In genomic region chr2:50916323-50917221, GRCm38 (mm10) we compare ENCODE assay signal across 8 mouse cellular contexts.
DNase-seq lines count a peak whose midpoint lies in the region; ATAC-seq and TF ChIP-seq lines count a peak whose summit lies in the region.
"Had no signal": no experiment of that assay in that cellular context is flagged by ENCODE, and none has a peak within 500 bp of the region (broad histone marks: within the 10 kb centered on the region; RNA-seq: fewer than 3 reads in every experiment).

No protein-coding gene starts in this region.

- no peak overlapping the region for H3K9ac ChIP-seq in lung, postnatal 0 days (replicated peaks; ENCODE audit: low read depth)
- H3K9ac ChIP-seq in embryonic facial prominence, embryonic 14.5 days (ENCODE audit: low read depth, low read length): no peak overlapping the region
- H3K9ac ChIP-seq in hindbrain, embryonic 14.5 days: 0 out of 2 replicates have a peak overlapping the region, but pooled peaks have one; percentile 7
- H3K9ac ChIP-seq in heart, embryonic 11.5 days (ENCODE audit: low read depth, low read length): no peak overlapping the region

- no peak for TF ChIP-seq CTCF in lung, postnatal 0 days (IDR thresholded peaks at IDR 0.05)
- no peak for TF ChIP-seq CTCF in lung, adult 2 months (IDR thresholded peaks at IDR 0.05; ENCODE audit: insufficient read depth, low read length)

- H3K4me1 ChIP-seq in lung, postnatal 0 days (ENCODE audit: insufficient read depth, low read depth, low read length): no peaks in the 10 kb centered on the region
- no peaks in the 10 kb centered on the region for H3K4me1 ChIP-seq in lung, adult 2 months (ENCODE audit: control insufficient read depth, insufficient read depth, low read length)
- peaks cover 3% of the 10 kb centered on the region; the same call in 1 of the 2 replicates for H3K4me1 ChIP-seq in embryonic facial prominence, embryonic 14.5 days (ENCODE audit: control insufficient read depth, insufficient read depth, low read length)
- peaks cover 19% of the 10 kb centered on the region for H3K4me1 ChIP-seq in hindbrain, embryonic 14.5 days (replicated peaks; ENCODE audit: control insufficient read depth, insufficient read depth, low read length)
- no peaks in the 10 kb centered on the region for H3K4me1 ChIP-seq in heart, embryonic 11.5 days (ENCODE audit: control insufficient read depth, insufficient read depth, low read length)

- ATAC-seq in lung, postnatal 0 days: no peak
- peak; percentile 55; the same call in 1 of the 2 replicates for ATAC-seq in embryonic facial prominence, embryonic 14.5 days (ENCODE audit: low read depth)
- ATAC-seq in hindbrain, embryonic 14.5 days (ENCODE audit: low FRiP score): peak; percentile 87; the same call in 1 of the 2 replicates
- no peak for ATAC-seq in heart, embryonic 11.5 days (replicated peaks; ENCODE audit: insufficient number of reproducible peaks, low FRiP score, low TSS enrichment)

- no peaks in the 10 kb centered on the region for H3K36me3 ChIP-seq in lung, postnatal 0 days (ENCODE audit: insufficient read depth, low read length)
- no peaks in the 10 kb centered on the region for H3K36me3 ChIP-seq in embryonic facial prominence, embryonic 14.5 days (ENCODE audit: control insufficient read depth, insufficient read depth, low read length)
- no peaks in the 10 kb centered on the region for H3K36me3 ChIP-seq in hindbrain, embryonic 14.5 days (replicated peaks; ENCODE audit: control insufficient read depth, insufficient read depth)
- H3K36me3 ChIP-seq in heart, embryonic 11.5 days (ENCODE audit: control insufficient read depth, insufficient read depth, low read length): no peaks in the 10 kb centered on the region

- 64% methylated on average over 18 of the region's 18 CpGs for WGBS in lung, postnatal 0 days
- WGBS in lung, adult 2 months: 69% methylated on average over 18 of the region's 18 CpGs
- WGBS in embryonic facial prominence, embryonic 14.5 days: 46% methylated on average over 18 of the region's 18 CpGs
- WGBS in hindbrain, embryonic 14.5 days: 33% methylated on average over 18 of the region's 18 CpGs
- 70% methylated on average over 18 of the region's 18 CpGs for WGBS in heart, embryonic 11.5 days (ENCODE audit: insufficient replicate concordance)

- H3K9me3 ChIP-seq in lung, postnatal 0 days (ENCODE audit: low read length): no peaks in the 10 kb centered on the region
- H3K9me3 ChIP-seq in embryonic facial prominence, embryonic 14.5 days (ENCODE audit: control insufficient read depth, low read length): no peaks in the 10 kb centered on the region
- no peaks in the 10 kb centered on the region for H3K9me3 ChIP-seq in hindbrain, embryonic 14.5 days (ENCODE audit: control insufficient read depth, low read length)
- no peaks in the 10 kb centered on the region for H3K9me3 ChIP-seq in heart, embryonic 11.5 days (replicated peaks; ENCODE audit: control insufficient read depth, low read length)

- H3K4me3 ChIP-seq in lung, postnatal 0 days (ENCODE audit: low read depth, low read length): no peak overlapping the region
- no peak overlapping the region for H3K4me3 ChIP-seq in lung, adult 2 months (replicated peaks; ENCODE audit: extremely low read depth, low read depth, low read length)
- no peak overlapping the region for H3K4me3 ChIP-seq in embryonic facial prominence, embryonic 14.5 days (ENCODE audit: low read depth, low read length)
- no peak overlapping the region for H3K4me3 ChIP-seq in hindbrain, embryonic 14.5 days (replicated peaks; ENCODE audit: low read length)
- no peak overlapping the region for H3K4me3 ChIP-seq in heart, embryonic 11.5 days (ENCODE audit: low read depth, low read length)
- H3K4me3 ChIP-seq: layer of hippocampus, adult 2 months had no signal

- no peak for TF ChIP-seq POLR2A in lung, adult 2 months (IDR thresholded peaks at IDR 0.05; ENCODE audit: borderline replicate concordance, extremely low read depth, low read depth, low read length)

- DNase-seq in lung, postnatal 0 days (ENCODE audit: low spot score): peak; percentile 33
- DNase-seq in lung, adult 2 months: no peak
- DNase-seq in embryonic facial prominence, embryonic 14.5 days (ENCODE audit: low spot score): peak; percentile 59
- DNase-seq in hindbrain, embryonic 14.5 days (ENCODE audit: low spot score): peak; percentile 62
- peak; percentile 89 for DNase-seq in retina, postnatal 1 day
- no peak for DNase-seq in lung, adult 18-20 months

- H3K4me2 ChIP-seq in lung, postnatal 0 days (replicated peaks; ENCODE audit: low read depth, low read length): no peak overlapping the region
- H3K4me2 ChIP-seq in embryonic facial prominence, embryonic 14.5 days (ENCODE audit: low read depth, low read length): no peak overlapping the region
- H3K4me2 ChIP-seq in hindbrain, embryonic 14.5 days (replicated peaks): no peak overlapping the region
- H3K4me2 ChIP-seq in heart, embryonic 11.5 days: no peak overlapping the region

- H3K27ac ChIP-seq in lung, postnatal 0 days (ENCODE audit: low read length): no peak overlapping the region
- no peak overlapping the region for H3K27ac ChIP-seq in embryonic facial prominence, embryonic 14.5 days (replicated peaks; ENCODE audit: low read depth, low read length)
- peak overlapping the region; percentile 28 for H3K27ac ChIP-seq in hindbrain, embryonic 14.5 days
- no peak overlapping the region for H3K27ac ChIP-seq in heart, embryonic 11.5 days (ENCODE audit: low read depth, low read length)
- H3K27ac ChIP-seq: layer of hippocampus, adult 2 months had no signal

- no peak for TF ChIP-seq EP300 in lung, postnatal 0 days (IDR thresholded peaks at IDR 0.05)

- no peaks in the 10 kb centered on the region for H3K27me3 ChIP-seq in lung, postnatal 0 days (replicated peaks; ENCODE audit: insufficient read depth, low read length)
- no peaks in the 10 kb centered on the region for H3K27me3 ChIP-seq in embryonic facial prominence, embryonic 14.5 days (replicated peaks; ENCODE audit: control insufficient read depth, insufficient read depth, low read length)
- no peaks in the 10 kb centered on the region for H3K27me3 ChIP-seq in hindbrain, embryonic 14.5 days (ENCODE audit: control insufficient read depth, insufficient read depth, low read length)
- H3K27me3 ChIP-seq in heart, embryonic 11.5 days (ENCODE audit: control insufficient read depth, insufficient read depth, low read length): no peaks in the 10 kb centered on the region

Comparison
In these comparisons a context has a peak if more than half of its experiments do, and no peak if none do; other contexts are left out.
1. DNase-seq: peak in lung, postnatal 0 days (single experiment), embryonic facial prominence, embryonic 14.5 days (single experiment), hindbrain, embryonic 14.5 days (single experiment) and retina, postnatal 1 day (single experiment); none in lung, adult 2 months (single experiment) and lung, adult 18-20 months (0 of 2).
2. ATAC-seq: peak in embryonic facial prominence, embryonic 14.5 days (single experiment) and hindbrain, embryonic 14.5 days (single experiment); none in lung, postnatal 0 days (single experiment) and heart, embryonic 11.5 days (single experiment).